Mouse (Mus musculus) kidney, postnatal 25 days (tissue): ENCODE measurements at regions not wholly inside any gene's neighbourhood (a gene's known extent, or its start where the extent isn't known, plus 50 kb on each side); places are given as distances from the start of the nearest gene placed in this dataset.
A peak's percentile ranks its signal among the peaks of the same experiment; 100 is the strongest.

ENCODE experiments used
- DNase-seq, 2 experiments: peaks; one replicate each; pipeline ENCODE4 v3.0.0; 2021; ENCODE audit warnings: mixed read lengths in 2 of 2

DNA sequence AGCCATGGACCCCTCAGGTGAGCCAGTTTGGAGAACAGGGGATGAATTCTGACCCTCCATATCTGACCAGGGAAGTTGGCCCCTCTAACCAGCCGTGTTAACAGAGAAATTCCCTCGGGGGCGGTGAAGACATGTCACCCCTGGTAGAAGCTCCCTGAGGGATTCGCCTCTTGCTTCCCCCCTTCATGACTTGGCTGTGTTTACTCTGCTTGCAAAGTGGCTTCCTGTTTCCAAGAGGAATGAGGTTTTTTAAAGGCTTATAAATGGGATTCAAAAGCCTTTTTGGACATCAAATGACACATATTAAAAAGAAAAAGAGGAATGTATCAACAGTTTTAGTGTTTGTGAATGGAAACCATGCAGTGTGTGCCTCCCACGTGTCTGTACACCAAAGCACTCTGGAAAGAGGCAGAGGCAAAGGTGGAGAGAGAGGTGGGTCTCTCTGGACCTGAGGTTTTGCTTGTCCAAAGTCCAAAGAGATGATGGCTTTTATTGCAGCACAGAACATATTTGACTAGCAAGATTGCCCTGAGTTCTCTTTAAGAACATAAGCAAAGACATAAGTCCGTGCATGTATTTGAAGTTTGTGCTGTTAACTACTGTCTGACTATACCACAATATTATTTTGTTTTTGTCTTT, 308.9 kb upstream of the Tbx3 start:
- peak in 1 of 2 experiments; percentile 39 for DNase-seq

DNA sequence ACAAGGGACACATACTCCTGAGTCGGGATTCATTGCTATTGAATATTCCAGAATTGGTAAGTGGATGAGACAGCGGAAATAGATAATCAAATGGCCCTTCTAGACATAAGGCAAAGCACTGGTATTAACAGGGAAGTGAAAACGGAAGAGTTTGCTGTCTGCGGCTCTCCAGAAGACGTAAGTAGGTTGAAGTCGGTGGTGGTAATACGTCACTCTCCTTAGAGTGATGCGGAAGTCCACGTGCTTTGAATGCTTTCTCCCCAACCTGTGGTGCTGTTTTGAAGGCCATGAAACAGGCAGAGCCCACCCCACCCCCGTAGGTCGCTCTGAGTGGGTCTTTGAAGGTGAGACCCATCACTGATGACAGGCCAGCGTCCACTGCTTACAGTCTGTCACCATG, 308.0 kb upstream of the Tbx3 start:
- no peak for DNase-seq

DNA sequence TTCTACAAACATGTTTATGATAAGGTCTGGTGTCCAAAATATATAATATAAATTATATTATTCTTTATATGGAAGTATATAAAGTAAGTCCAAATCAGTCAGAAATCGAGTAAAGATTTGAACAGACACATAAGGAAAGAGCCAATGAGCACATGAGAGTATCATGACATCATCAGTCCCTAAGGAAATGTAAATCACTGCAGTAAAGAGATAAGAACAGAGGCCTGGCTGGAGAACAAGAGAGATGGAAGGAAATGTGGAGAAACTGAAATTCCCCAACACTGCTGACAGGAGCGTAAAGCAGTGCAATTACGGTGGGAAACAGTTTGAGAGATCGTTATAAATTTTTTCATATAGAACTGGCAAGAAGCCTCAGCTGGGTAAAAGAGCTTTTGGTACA, 306.2 kb upstream of the Tbx3 start:
- DNase-seq: no peak

DNA sequence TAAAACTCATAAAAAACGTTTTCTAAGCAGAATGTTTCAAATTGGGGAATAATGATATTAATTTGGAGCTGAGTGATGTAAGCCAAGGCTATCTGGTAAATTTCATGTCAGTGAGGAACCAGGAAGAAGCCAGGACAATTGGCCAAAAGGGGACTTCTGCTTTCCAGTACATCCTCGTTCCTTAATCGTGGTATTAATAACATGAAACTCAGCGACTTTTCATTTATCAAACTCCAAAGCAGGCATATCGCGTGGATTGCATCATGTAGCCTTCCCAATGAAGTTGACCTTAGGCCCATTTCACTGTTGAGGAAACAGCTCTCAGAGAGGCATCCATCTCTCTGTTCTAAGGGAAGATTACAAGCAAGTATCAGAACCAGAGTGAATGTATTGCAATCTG, 305.3 kb upstream of the Tbx3 start:
- DNase-seq: no peak

DNA sequence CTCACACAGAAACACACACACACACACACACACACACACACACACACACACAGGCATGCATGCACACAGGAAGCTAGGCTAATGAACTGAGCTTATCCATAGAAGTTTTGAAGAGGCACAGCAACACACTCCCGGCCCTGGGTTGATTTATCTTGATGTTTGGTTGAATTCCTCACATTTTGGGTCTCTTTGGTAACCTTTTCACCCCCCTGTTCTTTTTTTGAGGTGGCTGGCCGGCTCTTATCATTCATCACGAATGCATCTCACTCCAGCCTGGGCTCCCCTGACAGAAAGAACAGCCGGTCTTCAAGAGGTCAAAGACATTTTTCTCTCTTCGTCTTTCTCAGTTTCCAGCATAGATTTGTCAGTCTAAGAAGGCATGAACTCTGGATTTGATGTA, 304.2 kb upstream of the Tbx3 start:
- DNase-seq: peak; percentile 15 to 49

DNA sequence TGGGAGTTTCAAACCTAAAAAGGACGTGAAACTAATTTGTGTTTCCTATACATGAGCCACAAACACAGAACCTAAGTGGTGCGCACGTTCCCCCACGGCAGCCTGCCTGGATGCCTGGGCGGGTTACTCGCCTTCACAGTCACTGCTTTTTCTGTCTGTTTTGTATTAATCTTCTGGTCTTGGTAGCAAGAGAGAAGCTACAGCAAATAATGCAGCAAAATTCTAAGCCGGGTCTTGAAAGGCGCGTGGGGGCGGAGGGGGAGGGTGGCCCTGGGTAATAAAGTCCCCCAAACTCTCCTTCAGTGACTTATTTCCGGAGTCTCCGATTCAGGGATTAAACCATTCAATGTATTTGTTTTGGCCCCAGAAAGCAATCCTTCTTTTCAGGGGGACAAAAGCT, 300.0 kb upstream of the Tbx3 start:
- no peak for DNase-seq

DNA sequence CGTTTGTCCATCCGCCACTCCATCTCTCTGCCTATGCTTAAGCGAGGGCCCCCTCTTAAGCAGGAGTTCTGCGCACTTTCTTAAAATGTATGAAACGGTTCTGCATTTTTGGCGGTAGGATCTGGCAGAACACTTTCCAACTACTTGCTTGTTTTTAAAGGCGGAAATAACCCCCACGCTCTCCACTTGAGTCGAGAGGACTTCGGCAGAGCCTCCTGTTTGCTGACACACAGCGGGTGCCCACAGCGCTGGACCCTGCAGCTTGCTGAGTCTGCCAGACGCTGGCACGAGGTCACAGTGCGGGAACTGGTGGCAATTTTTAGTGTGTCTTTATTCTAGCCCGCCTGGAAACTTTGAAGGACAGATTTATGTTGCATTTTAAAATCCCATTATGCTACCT, 299.5 kb upstream of the Tbx3 start:
- DNase-seq: no peak

DNA sequence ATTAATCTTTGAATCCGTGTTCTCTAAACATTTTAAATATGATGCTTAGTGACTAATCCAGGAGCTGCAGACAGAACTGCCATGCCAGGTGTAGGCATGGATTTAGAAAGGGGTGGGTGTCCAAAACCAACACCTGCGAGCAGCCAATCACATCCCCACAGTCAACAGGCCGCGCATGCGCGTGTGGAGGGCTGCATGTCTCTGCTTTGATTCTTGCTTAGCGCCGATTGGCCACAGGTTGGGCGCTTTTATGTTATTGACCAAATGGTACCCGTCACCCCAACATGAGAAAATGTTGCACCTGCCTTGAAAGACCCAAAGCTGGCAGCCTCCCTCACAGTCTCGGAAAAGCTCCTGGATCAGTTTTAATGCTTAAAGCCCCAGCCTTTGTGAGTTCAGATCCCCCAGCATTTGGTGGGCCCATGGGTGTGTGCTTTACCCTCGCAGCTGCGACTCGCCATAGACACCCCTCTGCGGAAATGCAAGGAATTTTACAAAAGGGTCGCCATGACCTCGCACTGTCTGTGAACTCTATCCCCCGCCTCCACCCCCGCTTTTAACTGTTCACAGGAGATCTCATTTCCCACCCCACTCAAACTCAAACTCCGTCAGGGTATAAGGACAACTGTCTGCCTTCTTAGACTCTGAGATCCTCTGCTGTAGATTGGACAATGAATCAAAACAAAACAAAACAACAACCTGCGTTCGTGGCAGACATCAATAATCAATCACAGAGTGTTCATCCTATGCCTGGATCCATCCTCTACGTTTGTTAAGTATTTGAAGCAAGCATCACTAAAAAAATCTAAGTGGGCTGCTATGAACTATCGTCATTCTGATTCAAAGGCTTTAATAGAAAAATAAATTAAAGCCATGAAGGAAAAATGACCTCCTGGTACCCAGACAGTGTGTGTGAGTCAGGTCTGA, 296.4 kb upstream of the Tbx3 start:
- no peak for DNase-seq

DNA sequence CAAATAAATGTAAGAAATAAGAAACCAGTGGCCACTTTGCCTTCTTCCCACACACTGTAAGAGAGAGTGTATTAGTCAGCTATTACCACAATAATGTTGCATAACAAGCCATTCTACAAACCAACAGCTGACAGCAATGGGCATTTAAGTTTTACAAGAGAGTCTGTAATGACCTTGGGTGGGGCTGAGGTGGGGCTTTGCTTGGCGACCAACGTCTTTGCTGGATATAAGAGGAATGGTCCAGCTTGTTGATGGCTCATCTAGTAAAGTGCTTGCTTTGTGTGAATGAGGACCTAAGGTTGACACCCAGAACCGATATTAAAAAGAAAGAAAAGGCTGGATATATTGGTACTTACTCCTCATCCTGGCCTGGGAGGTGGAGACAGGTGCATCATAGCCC, 295.6 kb upstream of the Tbx3 start:
- no peak for DNase-seq

DNA sequence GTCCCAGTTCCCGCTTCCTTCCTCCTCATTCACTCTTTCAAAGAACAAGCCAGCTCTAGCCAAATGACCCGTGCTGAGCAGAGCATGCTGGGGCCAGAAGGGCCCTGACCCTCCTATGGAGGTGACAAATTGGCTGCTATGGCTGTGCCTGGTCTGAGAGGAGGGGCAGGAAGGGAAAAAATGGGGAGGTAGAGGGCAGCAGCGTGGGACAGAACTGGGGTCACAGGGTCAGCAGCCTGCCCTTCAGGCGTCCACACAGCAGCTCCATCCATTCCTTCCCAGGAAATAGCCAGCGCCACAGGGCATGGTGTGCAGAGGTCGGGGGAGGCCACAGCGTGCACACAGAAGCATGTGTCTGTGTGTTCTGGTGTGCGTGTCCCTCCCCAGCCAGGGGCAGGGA, 292.2 kb upstream of the Tbx3 start:
- DNase-seq: peak in 1 of 2 experiments; percentile 47

DNA sequence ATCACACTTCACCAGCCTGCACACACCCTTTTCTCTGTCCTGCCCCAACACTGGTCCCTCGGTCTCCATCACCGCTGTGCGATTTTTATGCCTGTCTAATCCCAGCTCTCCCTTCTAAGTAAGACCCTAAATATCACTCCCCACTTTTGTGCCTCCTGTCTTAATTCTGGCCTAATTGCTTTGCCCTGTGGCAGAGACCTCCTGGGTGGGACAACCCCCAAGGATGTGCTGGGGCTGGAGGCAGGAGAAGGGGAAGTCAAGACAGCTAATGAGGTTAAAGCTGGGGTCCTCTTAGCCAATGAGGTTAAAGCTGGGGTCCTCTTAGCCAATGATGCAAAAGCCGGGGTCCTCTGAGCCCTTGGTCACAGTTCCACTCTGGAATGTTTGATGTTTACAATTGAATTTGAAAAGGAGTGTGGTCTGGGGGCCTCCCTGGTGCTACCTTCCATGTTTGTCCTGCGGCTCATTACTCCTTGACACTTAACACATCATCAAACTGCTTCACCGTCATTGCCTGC, 290.5 kb upstream of the Tbx3 start:
- DNase-seq: no peak

DNA sequence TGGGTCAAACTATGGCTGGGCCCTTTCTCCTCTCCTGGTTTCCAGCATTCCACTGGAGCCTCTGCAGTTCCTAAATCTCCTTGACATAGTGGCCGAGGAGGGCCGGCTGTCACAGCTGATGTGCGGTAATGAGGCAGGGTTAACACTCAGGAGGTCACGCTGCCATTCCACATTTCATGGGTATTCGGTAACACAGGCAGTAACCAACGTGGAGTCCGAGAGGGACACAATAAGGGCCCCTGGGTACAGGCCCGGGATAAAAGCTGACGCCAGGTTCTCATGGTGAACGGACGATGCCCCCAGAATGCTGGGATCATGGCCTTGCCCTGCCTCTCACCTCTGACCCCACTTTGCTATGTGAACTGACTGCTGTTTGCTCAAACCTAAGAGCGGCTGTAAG, 289.0 kb upstream of the Tbx3 start:
- no peak for DNase-seq

DNA sequence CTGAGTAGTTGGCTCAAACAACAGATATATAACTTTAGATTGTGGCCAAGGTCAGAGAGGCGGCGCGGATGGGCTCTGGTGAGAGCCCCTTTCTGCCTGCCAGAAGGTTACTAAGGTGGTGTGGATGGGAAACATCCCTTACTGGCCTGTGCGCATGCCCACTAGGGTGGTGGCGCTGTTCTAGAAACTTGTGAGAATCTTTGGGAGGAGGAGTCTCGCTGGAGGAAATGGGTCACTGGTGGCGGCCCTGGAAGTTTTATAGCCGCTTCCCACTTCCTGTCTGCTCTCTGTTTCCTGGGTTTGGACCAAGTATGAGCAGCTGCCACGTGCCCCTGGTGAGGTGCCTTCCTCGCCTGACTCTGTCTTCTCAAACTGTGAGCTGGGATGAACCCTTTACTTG, 285.0 kb upstream of the Tbx3 start:
- DNase-seq: no peak

DNA sequence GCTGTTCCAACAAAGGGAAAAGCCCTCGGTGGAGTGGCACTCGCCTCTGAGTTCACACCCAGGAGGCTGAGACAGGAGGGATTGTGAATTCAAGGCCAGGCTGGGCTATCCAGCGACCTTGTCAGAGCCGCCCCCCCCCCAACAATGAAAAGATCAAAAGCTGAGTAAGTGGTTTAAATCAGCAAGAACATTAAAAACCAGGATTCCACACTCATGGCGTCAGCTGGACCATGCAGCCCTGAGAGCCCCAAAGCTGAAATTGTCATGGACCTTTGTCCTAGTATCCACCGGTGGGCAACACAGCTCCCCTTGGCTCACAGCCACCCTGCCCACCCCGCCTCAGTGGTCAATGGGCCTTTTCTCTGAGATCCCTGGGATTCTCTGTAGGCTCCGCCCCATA, 283.6 kb upstream of the Tbx3 start:
- no peak for DNase-seq

DNA sequence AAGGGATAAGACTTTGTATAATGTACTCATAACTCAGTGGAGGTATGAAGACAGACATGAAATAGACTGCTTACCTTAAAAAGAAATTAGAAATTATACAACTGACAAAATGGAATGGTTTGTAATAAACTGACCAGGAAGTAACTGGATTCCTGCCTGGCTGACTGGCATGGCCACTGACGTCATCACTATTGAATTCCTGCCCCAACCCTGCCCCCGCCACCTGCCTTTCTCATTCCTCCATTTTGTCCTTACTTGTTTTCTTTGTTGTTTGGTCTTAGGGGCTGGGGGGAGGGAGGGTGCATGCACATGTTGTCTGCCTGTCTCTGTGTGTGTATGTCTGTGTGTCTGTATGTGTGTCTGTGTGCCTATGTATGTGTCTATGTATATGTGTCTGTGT, 283.2 kb upstream of the Tbx3 start:
- no peak for DNase-seq

DNA sequence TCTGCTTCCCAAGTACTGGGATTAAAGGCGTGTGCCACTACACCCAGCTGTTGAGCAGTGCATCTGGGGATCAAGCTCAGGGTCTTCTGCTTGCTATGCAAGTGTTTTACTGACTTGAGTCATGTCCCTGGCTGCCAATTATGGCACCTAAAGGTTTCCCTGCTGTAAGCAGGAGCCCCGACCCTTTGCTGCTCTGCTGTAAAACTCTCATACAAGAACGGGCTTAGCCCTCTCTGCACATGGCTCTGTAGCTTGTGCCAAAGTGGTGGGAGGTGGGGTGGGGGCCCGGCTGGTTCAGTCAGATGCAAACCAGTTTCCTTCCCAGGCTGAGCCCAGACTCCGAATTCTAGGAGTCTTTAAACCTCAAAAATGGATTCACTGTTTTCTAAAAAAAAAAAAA, 281.6 kb upstream of the Tbx3 start:
- no peak for DNase-seq

DNA sequence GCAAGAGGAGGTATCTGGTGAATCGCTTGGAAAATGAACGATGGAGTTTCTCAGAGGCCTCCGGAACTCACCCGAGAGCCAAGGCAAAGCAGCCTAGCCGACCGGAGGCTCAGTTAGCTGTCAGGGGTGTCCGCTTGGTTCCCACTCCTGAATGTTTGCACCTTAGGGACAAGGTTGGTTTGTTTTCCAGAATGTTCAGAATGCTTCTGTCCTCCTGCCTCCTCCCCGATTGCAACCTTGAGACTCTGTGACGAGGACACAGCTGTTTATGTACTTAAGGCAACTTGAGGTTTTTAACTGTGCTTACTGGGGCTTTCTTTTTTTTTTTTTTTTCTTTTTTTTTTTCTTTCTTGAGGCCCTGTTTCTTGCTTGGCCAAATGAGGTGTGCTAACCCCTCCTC, 281.1 kb upstream of the Tbx3 start:
- no peak for DNase-seq

DNA sequence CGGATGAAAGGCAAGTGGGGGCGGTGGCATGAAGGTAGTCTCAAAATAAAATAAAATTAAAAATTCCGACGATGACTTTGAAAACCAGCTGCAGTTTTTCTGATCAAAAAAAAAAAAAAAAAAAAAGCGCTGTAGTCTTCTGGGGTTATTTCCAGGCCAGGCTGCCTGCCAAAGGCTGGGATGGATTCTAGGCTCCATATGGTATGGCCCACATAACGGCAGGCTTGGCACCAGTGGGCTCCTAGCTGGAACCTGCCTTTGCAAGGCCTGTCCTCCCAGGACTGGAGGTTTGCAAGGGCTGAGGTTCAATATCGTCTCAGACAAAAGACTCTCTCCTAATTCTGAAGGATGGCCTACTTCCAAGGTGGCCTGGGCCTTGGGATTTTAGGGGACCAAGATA, 280.6 kb upstream of the Tbx3 start:
- DNase-seq: no peak

DNA sequence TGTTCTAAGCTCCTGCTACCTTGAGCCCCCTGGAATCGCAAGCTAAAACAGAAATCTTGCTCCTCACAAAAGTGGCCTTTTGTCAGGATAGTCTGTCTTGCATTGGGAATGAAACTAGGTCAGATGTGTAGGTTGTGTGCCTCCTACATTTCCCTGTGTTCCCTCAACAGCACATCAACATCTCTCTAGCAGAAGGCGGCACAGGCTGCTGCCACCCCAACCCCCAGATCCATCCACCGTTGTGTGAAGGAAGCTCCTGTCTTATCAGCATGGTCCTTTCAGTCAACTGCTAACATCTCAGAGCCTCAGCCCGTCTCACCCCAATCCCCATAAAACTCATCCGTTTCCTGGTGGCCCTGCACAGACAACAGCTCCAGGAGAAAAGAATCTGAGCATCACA, 272.0 kb upstream of the Tbx3 start:
- DNase-seq: no peak

DNA sequence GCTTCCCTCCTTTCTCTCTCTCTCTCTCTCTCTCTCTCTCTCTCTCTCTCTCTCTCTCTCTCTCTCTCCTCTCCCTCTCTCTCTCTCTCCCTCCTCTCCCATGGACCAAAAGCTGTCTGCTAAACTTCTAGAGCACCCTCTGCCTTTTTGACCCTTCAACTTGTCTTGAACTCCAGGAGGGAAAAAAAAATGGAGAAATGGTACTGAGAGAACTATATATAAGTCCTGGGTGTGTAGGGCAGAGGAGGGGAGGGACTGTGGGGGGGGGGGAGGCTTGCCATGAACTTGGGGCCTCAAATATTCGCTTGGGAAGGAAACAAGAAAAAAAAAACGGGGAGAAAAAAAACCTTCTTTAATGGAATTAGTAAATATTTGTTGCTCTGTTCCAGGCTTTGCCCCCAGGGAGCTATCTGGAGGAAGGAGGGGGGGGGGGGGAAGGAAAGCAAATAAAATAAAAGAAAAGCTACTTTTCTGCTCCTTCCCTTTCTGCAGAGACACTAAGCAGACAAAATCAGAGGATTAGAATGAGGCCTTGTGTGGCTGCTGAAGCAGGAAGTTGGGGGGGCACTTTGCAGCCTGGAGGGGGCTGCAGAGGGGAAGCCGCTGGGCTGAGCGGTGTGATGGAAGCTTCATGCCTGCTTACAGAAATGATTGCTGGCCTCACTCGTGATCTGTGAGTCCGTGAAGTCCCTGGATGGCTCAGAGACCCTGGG, 270.1 kb upstream of the Tbx3 start:
- DNase-seq: peak; percentile 21 to 53

DNA sequence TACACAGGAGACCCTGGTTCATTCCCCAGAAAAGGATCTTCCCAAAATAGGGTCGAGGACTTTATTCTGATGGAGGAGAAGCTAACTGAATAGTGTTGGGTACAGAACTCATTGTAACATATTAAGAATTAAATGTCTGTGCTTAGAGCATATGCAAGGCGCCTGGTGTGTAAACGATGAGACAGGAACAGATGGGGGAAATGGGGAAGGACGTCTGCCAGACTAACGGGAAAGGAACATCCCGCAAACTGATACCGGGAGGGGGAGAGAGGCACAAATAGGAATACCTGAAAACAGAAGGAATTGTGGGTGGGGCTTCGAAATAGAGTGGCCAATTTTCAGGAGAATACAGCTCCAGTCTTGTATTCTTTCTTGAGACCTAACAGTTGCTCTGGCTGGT, 268.6 kb upstream of the Tbx3 start:
- DNase-seq: no peak

DNA sequence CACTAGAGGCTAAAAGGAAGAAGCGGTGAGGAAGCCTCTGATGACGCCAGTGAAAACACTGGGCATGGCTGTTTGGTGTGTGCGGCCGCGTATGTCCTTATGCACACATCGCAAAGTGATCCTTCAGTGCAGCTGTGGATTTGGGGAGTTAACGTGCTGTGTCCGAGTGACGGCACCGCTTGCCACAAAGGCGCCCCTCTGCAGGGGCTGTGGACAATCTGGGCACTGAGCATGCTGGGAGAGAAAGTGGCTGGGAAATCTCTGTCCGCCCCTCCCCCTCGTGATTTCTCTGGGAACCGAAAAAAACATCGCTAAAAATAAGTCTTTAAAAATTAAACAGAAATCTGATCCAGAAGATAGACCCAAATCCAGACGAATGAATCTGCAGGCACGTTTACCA, 267.8 kb upstream of the Tbx3 start:
- DNase-seq: no peak

DNA sequence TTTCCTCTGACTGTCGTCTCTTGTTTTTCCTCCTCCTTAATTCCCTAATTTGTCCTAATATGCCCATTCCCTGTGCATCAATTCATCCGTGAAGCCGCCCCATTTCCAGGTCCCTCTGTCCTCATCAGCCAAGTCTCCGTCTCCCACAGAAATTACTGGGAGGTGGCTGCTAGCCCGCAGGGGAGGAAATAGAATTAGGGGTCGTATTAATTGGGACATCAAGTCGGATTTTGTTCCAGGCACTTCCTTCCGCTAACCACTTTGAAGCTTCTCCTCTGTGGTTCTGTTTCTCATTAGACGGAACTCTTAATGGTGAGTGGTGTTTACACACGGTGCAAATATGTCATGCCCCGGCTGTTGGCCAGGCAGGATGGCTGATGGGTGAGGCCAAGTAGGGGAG, 259.5 kb upstream of the Tbx3 start:
- no peak for DNase-seq

DNA sequence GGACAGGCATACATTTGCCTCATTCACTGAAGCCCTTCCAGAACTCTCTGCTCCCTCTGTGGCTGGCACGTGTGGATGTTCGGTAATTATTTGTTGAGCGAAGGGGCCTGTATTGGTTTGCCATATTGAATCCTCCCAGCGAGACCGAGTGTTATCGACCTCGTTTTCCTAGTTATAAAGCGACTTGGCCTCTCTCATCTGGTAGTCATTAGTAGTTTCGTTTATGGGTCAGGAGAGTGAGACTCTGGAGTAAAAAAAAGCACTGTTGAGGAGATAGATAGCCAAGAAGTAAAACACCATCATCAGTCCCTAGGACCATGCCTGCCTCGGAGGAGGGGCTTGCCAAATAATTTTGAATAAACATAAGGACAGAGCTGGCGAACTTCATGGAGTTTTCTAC, 254.6 kb upstream of the Tbx3 start:
- no peak for DNase-seq
